Mouse (Mus musculus): ENCODE measurements around the gene Fam13a.

The Fam13a gene

GRCm38 (mm10) chr6:58882271-58882670 is 142.1 kb downstream of the Fam13a start:
- DNase-seq (ENCODE audit: low read depth), result no peak

All from naive thymus-derived CD4-positive, alpha-beta T cell, adult 2 months (primary cell).